Mouse (Mus musculus) common myeloid progenitor, adult 5-6 weeks (primary cell): ENCODE results near the gene Mrps27. TPM values are rescaled to one million over a fixed set of nuclear protein-coding genes. Genes with fewer than 3 reads are reported as not detected.

Source experiments
- ATAC-seq: replicated peaks from 2 replicates; pipeline ENCODE4 v1.8.0; 2016; ENCODE audit warnings: low read depth, mild to moderate bottlenecking, moderate TSS enrichment, inconsistent platforms; ENCODE audit not compliant: poor library complexity, severe bottlenecking
- total RNA-seq: library from RNA; stranded (forward); fragments of 200-1000, 187-1606 nt; gene quantifications from 2 replicates; pipeline ENCODE4 v1.2.3, GENCODE M21; 2017

Mrps27 gene
- total RNA-seq, 1 experiment from 2014 or later: 35.0 TPM

- peak; percentile 36; the same call in 1 of the 2 replicates for ATAC-seq
These were observed 88.8 kb downstream of the Mrps27 start for GRCm38 (mm10) chr13:99433068-99434008.

- no peak for ATAC-seq
These were observed 89.9 kb downstream of the Mrps27 start for GRCm38 (mm10) chr13:99434494-99434893.

DNA sequence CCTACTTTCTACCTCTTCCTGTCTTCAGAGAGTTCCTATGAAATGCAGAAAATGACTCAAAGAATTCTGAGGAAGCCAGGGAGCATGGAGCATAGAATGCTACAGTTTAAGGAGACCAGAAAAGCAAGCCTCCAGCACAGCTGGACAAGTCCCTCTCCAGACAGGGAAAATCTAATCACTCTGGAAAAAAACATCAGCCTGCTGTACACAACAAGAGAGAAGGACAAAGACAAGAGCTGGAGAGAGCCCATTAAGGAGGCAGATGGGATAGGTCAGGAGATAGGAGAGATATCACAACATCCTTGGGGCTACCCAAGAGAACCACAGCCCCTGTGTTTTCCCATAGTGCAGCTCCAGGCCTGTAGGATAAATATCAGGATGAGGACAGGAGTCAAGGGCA lies 92.5 kb downstream of the Mrps27 start:
- ATAC-seq: no peak

DNA sequence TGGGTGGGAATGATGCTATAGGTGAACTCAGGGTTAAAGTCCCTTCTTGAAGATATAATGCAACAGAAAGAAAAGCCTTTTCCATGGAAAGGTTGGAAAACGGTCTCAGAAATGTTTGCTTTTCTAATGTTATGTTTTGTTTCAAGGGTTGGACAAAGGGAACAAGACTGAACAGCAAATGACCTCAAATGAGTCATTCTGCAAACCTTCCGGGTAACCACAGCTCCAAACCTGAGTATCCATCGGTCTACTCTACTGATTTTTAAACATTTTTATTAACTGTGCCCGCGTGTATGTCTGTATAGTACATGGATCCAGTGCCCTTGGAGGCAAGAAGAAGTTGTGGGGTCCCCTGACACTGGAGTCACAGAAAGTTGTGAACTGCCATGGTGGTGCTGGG lies 94.8 kb downstream of the Mrps27 start:
- no peak for ATAC-seq

GRCm38 (mm10) chr13:99440228-99440627 lies 95.6 kb downstream of the Mrps27 start:
- no peak for ATAC-seq

DNA sequence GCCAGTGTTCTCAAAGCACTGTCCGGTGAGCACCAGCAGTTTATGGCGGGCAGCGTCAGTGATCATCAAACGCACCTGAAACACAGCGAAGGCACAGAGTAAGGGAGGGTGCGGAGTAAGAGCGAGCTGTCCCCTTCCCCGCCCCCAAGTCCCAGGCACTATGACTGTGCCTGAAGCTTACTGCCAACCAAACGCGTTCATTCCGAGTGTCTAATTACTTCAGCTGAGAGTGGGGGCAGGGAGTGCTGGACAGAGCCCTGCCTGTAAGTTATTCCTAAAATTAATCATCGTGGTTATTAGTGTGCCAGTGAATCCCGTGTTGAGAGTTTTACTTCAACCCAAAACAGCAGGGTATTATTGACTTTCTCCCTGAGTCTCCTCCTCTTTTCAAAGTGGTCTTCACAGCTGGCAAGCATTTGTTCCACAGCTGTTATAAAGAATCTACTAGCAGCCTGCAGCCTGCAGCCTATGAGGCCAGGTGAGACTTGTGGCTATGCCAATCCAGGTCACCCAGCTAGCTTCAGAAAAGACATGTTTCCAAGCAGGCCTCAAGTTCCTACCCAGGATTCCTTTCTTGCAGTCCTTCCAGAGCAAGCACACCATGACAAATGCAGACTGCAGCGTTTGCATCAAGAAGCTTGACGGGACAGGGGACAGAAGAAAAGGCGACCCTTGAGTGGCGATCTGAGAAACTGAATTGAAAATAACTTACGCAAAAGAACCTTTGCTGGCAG lies 97.3 kb downstream of the Mrps27 start:
- no peak for ATAC-seq

DNA sequence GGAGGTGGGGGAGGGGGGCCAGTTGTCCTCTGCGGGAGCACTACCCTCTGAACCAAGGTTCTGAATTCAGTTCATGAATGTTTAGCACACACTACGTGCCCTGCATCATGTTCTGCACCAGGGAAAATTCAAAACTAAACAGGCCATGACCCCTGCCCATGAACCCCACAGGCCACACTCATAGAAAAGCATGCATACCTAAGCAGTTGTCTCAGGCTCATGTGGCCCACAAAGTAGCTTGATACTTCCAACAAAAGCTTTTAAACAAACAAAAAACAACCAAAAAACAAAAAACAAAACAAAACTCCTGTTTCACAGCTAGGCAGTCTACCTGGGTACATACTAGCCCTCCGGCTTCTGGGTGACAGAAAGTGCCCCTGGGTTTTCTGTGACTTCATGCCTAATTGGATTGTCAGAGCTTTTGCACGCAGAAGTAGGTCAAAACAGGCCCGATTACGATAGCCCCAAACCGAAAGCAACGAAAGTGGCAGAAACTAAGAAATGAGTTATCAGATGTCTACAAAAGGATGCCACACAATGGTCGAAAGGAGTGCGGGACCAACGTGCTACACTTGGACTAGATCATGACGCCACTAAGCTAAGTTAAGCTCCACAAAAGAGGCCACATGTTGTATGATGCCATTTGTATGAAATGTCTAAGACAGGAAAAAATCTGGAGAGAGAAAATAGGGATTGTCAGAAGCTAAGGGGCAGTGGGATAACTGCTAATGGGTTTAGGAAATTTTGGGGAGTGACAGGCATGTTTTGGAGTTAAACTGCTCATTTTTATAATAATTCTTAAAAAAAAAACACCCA lies 98.1 kb downstream of the Mrps27 start:
- ATAC-seq: no peak

GRCm38 (mm10) chr13:99443484-99444175 lies 99.0 kb downstream of the Mrps27 start:
- no peak for ATAC-seq

DNA sequence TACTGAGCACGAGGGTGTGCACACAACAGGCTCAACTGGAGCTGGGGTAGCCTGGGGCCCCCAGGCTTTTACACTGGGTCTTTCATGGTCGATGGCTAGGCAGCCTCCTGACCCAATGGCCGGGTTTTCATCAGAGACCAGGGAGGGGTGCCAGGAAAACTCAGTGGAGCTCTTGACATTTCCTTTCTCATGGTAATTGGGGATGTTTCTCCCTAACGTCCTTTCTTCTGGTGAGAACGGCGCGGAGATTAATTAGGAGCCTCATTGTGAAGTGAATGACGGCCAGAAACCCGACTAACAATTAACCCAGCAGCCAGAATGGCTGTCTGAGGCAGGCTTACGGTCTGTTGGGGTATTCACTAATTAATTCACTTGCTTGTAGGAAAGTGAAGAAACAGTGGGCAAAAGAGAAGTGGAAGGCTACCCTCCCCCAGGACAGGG lies 99.9 kb downstream of the Mrps27 start:
- no peak for ATAC-seq

DNA sequence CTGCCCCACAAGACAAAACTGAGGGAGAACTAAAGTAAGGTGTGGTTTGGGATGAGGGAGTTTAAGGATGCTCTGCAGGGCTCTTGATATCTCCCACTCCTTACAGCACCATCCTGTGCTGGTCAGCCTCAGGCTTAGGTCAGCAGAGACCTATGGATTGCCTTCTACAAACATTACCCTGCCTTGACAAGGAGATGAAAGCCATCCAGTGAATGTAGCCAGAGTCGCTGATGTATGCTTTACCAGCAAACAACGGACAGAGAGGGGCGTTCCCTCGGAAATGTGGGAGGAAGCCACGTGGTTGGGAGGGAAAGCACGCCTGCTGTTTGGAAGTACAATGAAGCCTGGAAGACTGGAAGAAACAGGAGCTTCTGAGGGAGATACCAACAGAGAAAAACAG lies 100.3 kb downstream of the Mrps27 start:
- ATAC-seq: no peak

DNA sequence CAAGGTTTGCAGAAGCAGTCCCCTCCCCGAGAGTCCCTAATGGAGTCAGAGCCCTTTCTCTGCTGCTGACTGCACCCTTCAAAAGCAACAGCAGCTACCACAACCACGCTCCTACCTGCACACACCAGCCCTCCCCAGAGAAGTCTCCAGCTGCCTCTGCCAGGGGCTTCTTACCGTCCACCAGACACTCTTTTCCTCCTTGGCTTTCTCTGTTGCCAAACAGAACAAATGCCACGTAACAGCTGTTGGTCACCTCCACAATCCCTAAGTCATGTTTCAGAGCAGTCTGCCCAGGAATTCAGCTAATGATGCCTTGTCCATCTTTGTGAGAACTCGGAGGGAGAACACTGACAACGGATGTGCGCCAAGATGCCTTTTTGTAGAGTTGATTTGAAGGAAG lies 102.4 kb downstream of the Mrps27 start:
- ATAC-seq: no peak

GRCm38 (mm10) chr13:99447403-99448199 lies 103.0 kb downstream of the Mrps27 start:
- no peak for ATAC-seq

GRCm38 (mm10) chr13:99448278-99448677 lies 103.7 kb downstream of the Mrps27 start:
- ATAC-seq: no peak

GRCm38 (mm10) chr13:99449547-99449946 lies 105.0 kb downstream of the Mrps27 start:
- ATAC-seq: no peak

GRCm38 (mm10) chr13:99450766-99451165 lies 106.2 kb downstream of the Mrps27 start:
- ATAC-seq: no peak

GRCm38 (mm10) chr13:99451276-99451675 lies 106.7 kb downstream of the Mrps27 start:
- no peak for ATAC-seq

DNA sequence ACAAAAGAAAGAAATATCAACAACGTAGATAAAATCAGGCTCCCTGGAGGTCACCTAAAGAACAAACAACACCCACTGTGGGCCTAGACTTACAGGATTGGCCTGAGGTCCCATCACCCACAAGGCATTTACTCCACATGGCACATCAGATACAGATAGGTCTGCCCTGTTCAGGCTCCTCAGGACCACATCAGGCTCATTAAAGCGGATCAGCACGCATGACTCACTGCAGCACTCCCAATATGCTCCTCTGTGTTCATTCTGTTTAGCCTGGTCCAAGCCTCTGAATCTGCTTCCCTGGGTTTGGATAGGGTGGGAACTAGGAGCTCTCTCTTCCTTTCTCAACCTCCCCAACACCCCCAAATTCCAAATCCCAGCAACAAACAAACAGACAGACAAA lies 107.9 kb downstream of the Mrps27 start:
- no peak for ATAC-seq

DNA sequence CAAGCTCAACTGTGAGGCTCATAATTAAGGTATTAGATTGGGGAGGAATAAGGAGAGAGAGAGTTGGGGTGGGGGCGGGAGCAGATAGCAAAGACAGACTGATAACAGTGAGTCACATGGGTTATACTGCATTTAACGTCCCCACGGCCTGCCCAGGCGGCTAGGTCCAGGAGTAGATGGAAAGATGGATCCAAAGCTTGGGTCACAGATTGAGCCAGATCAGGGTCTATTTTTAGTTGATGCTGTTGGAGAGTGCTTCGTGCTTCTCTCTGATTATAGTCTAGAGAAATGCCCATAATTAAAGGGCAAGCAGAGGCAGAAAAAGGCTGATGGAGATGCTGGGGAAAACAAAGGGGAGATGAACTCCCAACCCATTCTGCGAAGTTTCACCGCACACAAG lies 110.4 kb downstream of the Mrps27 start:
- no peak for ATAC-seq
